Mouse (Mus musculus) heart, adult 2 months (tissue): ENCODE measurements around the gene Tm9sf2.

Source experiments
- EP300 ChIP-seq: fragments of 200-500 bp; IDR thresholded peaks from 2 replicates; pipeline ENCODE4 v1.6.1; 2011; ENCODE audit warnings: low read depth, low read length, control low read depth; ENCODE audit not compliant: insufficient read depth
- POLR2A ChIP-seq: fragments of 200-500 bp; IDR thresholded peaks from 2 replicates; pipeline ENCODE4 v1.6.1; 2011; ENCODE audit warnings: mild to moderate bottlenecking, low read depth, low read length, control low read depth; ENCODE audit not compliant: insufficient read depth

DNA sequence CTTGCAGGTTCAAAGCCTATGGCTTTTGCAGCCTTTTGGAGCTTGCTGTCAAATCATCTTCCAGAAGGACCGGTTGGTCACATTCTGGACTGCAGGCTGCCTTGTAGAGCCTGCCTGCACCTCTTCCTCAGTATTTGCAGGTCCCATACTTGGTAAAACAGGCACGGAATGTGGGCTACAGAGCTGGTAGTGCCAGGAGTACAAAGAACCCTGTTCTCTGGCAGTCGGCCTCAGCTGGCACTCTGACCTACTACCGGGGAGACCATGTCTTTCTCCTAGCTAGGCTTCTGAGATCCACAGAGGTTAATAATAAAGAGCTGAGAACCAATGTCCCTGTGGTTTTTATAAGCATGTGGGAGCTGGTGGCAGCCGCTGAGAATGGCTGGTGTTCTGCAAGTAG, 83.1 kb downstream of the Tm9sf2 start:
- TF ChIP-seq POLR2A: no peak
- TF ChIP-seq EP300: no peak
